Mouse (Mus musculus): Measurements from ENCODE around the gene Slc4a1.

Slc4a1 gene

GRCm38 (mm10) chr11:102319941-102320685, 45.9 kb downstream of the Slc4a1 start:
- peak; percentile 89 for DNase-seq

- peak; percentile 89 for DNase-seq
Measured at GRCm38 (mm10) chr11:102319410-102319792, 46.6 kb downstream of the Slc4a1 start, which contains the start of gene Ubtf. Gene Ubtf, minus strand, starts transcription at chr11:102319742.

- peak; percentile 76 for DNase-seq
Measured at GRCm38 (mm10) chr11:102318576-102319409, 47.2 kb downstream of the Slc4a1 start.

- DNase-seq, result peak; percentile 80
Measured at GRCm38 (mm10) chr11:102317901-102318575, 48.0 kb downstream of the Slc4a1 start.

- DNase-seq, result peak; percentile 79
Measured at GRCm38 (mm10) chr11:102317298-102317900, 48.6 kb downstream of the Slc4a1 start.

GRCm38 (mm10) chr11:102316572-102317297, 49.3 kb downstream of the Slc4a1 start:
- DNase-seq, result peak; percentile 96

- no peak for DNase-seq
Measured at GRCm38 (mm10) chr11:102315690-102316571, 50.1 kb downstream of the Slc4a1 start.

- no peak for DNase-seq
Measured at GRCm38 (mm10) chr11:102314321-102314720, 51.7 kb downstream of the Slc4a1 start.

GRCm38 (mm10) chr11:102312586-102312985, 53.4 kb downstream of the Slc4a1 start:
- no peak for DNase-seq

- DNase-seq, result no peak
Measured at GRCm38 (mm10) chr11:102311966-102312365, 54.0 kb downstream of the Slc4a1 start.

GRCm38 (mm10) chr11:102310768-102311695, 55.0 kb downstream of the Slc4a1 start:
- DNase-seq, result peak; percentile 41

- no peak for DNase-seq
Measured at GRCm38 (mm10) chr11:102309821-102310617, 56.0 kb downstream of the Slc4a1 start.

GRCm38 (mm10) chr11:102308979-102309378, 57.0 kb downstream of the Slc4a1 start:
- peak; percentile 99 for DNase-seq

GRCm38 (mm10) chr11:102308104-102308503, 57.9 kb downstream of the Slc4a1 start:
- no peak for DNase-seq

GRCm38 (mm10) chr11:102305359-102305758, 60.6 kb downstream of the Slc4a1 start:
- DNase-seq, result no peak

GRCm38 (mm10) chr11:102304141-102304540, 61.9 kb downstream of the Slc4a1 start:
- DNase-seq, result no peak

GRCm38 (mm10) chr11:102299839-102300238, 66.2 kb downstream of the Slc4a1 start:
- DNase-seq, result peak; percentile 82

Measured in liver (tissue).